Mouse (Mus musculus) heart, adult 18-20 months (tissue): Measurements from ENCODE around the gene Bco2. TPM values are rescaled to one million over a fixed set of nuclear protein-coding genes. Genes with fewer than 3 reads are reported as not detected.

Experiments used
- DNase-seq, 2 experiments: peaks; one replicate each; pipeline ENCODE4 v3.0.0; 2021 to 2022; ENCODE audit warnings: mixed read lengths in 1 of 2
- total RNA-seq, 2 experiments: library from RNA; stranded (reverse); gene quantifications; 2 replicates each; pipeline ENCODE4 v1.2.3; 2021

Bco2 gene
- total RNA-seq, 2 experiments from 2014 or later = 0.52 to 0.64 TPM

- no peak for DNase-seq
These were observed 39.5 kb downstream of the Bco2 start for GRCm38 (mm10) chr9:50515462-50515861.

GRCm38 (mm10) chr9:50507570-50507969 is 47.4 kb downstream of the Bco2 start:
- DNase-seq = peak in 1 of 2 experiments; percentile 11

GRCm38 (mm10) chr9:50505405-50505804 is 49.6 kb downstream of the Bco2 start:
- no peak for DNase-seq

- no peak for DNase-seq
These were observed 52.0 kb downstream of the Bco2 start for GRCm38 (mm10) chr9:50502949-50503348.

- DNase-seq = peak; percentile 31 to 36
These were observed 53.9 kb downstream of the Bco2 start for GRCm38 (mm10) chr9:50500974-50501501.

- no peak for DNase-seq
These were observed 54.5 kb downstream of the Bco2 start for GRCm38 (mm10) chr9:50500467-50500973.

- no peak for DNase-seq
These were observed 55.2 kb downstream of the Bco2 start for GRCm38 (mm10) chr9:50499781-50500180.

- DNase-seq = no peak
These were observed 56.2 kb downstream of the Bco2 start for GRCm38 (mm10) chr9:50498815-50499214.

- DNase-seq = no peak
These were observed 57.4 kb downstream of the Bco2 start for GRCm38 (mm10) chr9:50497536-50497935.

- no peak for DNase-seq
These were observed 57.9 kb downstream of the Bco2 start for GRCm38 (mm10) chr9:50497076-50497475.

- no peak for DNase-seq
These were observed 58.4 kb downstream of the Bco2 start for GRCm38 (mm10) chr9:50496546-50496945.

GRCm38 (mm10) chr9:50496151-50496505 is 58.9 kb downstream of the Bco2 start:
- no peak for DNase-seq

GRCm38 (mm10) chr9:50495405-50496150 is 59.4 kb downstream of the Bco2 start:
- DNase-seq = no peak

GRCm38 (mm10) chr9:50494311-50494710 is 60.7 kb downstream of the Bco2 start, which contains the start of gene Plet1:
Plet1 (plus strand) TSS chr9:50494525.
- DNase-seq = no peak

- no peak for DNase-seq
These were observed 61.2 kb downstream of the Bco2 start for GRCm38 (mm10) chr9:50493777-50494176.

GRCm38 (mm10) chr9:50491531-50492045 is 63.4 kb downstream of the Bco2 start:
- DNase-seq = no peak

- no peak for DNase-seq
These were observed 64.1 kb downstream of the Bco2 start for GRCm38 (mm10) chr9:50490836-50491235.

- DNase-seq = no peak
These were observed 69.5 kb downstream of the Bco2 start for GRCm38 (mm10) chr9:50485521-50485920.

Other genes with a start within 250 kb of the Bco2 start
- 100 to 1,000 TPM; 458 to 540 TPM for gene Rpl10-ps3, start 210.2 kb downstream of the Bco2 start, total RNA-seq
- gene Plet1, start 60.7 kb downstream of the Bco2 start, total RNA-seq = 1 to 10 TPM in 1 of 2 experiments, under 1 TPM in 1; 0.60 to 2.4 TPM
- gene Pts, start 26.5 kb downstream of the Bco2 start, total RNA-seq = 10 to 100 TPM; 27.9 to 36.1 TPM
- 1 to 10 TPM; 1.0 to 2.5 TPM for gene Il18, start 354 bp downstream of the Bco2 start, total RNA-seq
- gene Tex12, start 6.1 kb upstream of the Bco2 start, total RNA-seq = not detected
- gene Sdhd, start 48.6 kb upstream of the Bco2 start, total RNA-seq = 100 to 1,000 TPM; 697 to 709 TPM
- gene Timm8b, start 48.7 kb upstream of the Bco2 start, total RNA-seq = 100 to 1,000 TPM; 270 to 292 TPM
- gene Pih1d2, start 62.1 kb upstream of the Bco2 start, total RNA-seq = under 1 TPM; 0.20 to 0.95 TPM
- gene Nkapd1, start 62.3 kb upstream of the Bco2 start, total RNA-seq = 10 to 100 TPM; 11.6 to 14.2 TPM
- gene Dlat, start 104.6 kb upstream of the Bco2 start, total RNA-seq = 100 to 1,000 TPM; 390 to 395 TPM
- gene Dixdc1, start 184.3 kb upstream of the Bco2 start, total RNA-seq = 1 to 10 TPM; 3.0 to 4.1 TPM
- gene 2310030G06Rik, start 191.4 kb upstream of the Bco2 start, total RNA-seq = 1 to 10 TPM; 2.2 to 2.6 TPM
- 1,000 to 10,000 TPM; 3,376 to 3,486 TPM for gene Cryab, start 196.1 kb upstream of the Bco2 start, total RNA-seq
- gene Hspb2, start 197.2 kb upstream of the Bco2 start, total RNA-seq = 100 to 1,000 TPM; 136 to 143 TPM
- 1 to 10 TPM; 4.1 to 5.8 TPM for gene Fdxacb1, start 213.1 kb upstream of the Bco2 start, total RNA-seq
- gene Alg9, start 219.8 kb upstream of the Bco2 start, total RNA-seq = 10 to 100 TPM; 10.4 to 12.1 TPM
- 10 to 100 TPM; 11.3 to 16.5 TPM for gene 1110032A03Rik, start 220.3 kb upstream of the Bco2 start, total RNA-seq